Mouse (Mus musculus): Measurements from ENCODE around the gene Pax7.

- no peak for TF ChIP-seq JUND (IDR thresholded peaks at IDR 0.05; ENCODE audit: low read depth, low read length)
- no peak for TF ChIP-seq E2F4 (IDR thresholded peaks at IDR 0.05; ENCODE audit: borderline replicate concordance, low read depth, low read length)
Measured at GRCm38 (mm10) chr4:139688058-139688457, 145.3 kb downstream of the Pax7 start.
